Mouse (Mus musculus) megakaryocyte, adult 5-6 weeks (primary cell): ENCODE data around the gene Krt27. TPM values are rescaled to one million over a fixed set of nuclear protein-coding genes. Genes with fewer than 3 reads are reported as not detected.

ENCODE experiments used
- ATAC-seq: 2 replicates; pipeline ENCODE4 v1.8.0; 2016; ENCODE audit warnings: mild to moderate bottlenecking, inconsistent platforms; ENCODE audit not compliant: poor library complexity, severe bottlenecking
- total RNA-seq, 2 experiments: library from RNA; stranded (forward) in 1 of 2; stranded (reverse) in 1 of 2; fragments of 153-499, 151-499 nt in 1 of 2; fragments of 221-1000, 200-1000 nt in 1 of 2; gene quantifications; 2 replicates each; pipeline versions ENCODE4 v1.2.3 to v1.2.4; 2015 to 2017

Gene Krt27
- total RNA-seq, 2 experiments from 2014 or later: not detected

DNA sequence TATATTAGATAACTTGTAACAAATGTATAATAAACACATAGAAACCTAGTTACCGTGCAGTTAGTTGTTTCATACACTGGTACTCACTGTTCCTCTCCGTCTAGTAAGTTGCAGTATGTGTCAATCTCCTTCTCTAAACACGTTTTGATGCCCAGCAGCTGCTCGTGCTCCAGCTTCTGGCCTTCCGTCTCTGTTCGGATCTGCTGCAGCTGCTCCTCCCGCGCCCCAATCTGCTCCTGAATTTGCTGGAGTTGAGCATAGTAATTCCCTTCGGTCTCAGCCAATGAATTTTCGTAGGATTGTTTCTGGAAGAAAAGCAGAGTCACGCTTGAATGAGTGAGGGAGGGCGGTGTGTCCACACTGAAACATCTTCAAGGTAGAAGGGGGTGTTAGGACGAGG is 17.5 kb downstream of the Krt27 start:
- ATAC-seq: no peak

- ATAC-seq: no peak
Measured at GRCm38 (mm10) chr11:99329655-99330054, 21.2 kb downstream of the Krt27 start.

GRCm38 (mm10) chr11:99322851-99323250 is 28.1 kb downstream of the Krt27 start, which contains the start of gene Krt25:
Gene Krt25, minus strand, starts transcription at chr11:99322951.
- no peak for ATAC-seq

DNA sequence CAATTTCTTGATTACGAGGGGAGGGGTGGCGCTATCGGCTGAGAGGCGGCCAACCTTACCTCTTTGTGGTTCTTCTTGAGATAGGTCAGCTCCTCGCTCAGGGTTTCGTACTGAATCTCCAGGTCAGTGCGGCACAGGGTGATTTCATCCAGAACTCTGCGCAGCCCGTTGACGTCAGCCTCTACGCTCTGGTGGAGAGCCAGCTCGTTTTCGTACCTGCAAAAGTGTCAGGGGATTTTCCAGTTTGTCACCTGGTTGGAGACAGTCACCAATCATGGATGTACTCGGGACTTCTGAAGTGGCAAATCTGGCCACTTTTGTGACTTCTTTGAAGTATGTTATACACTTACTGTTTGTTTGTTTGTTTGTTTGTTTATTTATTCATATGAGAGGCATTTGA is 29.8 kb downstream of the Krt27 start:
- no peak for ATAC-seq

GRCm38 (mm10) chr11:99319127-99319526 is 31.8 kb downstream of the Krt27 start:
- ATAC-seq: no peak

GRCm38 (mm10) chr11:99316543-99316942 is 34.4 kb downstream of the Krt27 start:
- no peak for ATAC-seq

- ATAC-seq: no peak
Measured at GRCm38 (mm10) chr11:99314594-99314993, 36.3 kb downstream of the Krt27 start.

DNA sequence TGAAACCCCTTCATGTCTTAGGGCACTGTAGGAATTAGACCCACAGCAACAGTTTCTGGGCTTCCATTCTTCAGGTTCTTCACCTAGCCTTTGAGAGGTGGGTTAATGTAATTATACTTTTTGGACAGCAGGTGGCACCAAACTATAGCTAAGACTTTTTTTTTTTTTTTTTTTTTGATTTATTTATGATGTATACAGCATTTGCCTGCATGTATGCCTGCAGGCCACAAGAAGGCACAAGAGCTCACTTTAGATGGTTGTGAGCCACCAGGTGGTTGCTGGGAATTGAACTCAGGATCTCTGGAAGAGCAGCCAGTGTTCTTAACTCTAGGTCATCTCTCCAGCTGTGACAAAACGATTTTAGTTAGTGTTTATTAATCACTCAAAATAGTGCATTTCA is 40.0 kb downstream of the Krt27 start:
- ATAC-seq: no peak

DNA sequence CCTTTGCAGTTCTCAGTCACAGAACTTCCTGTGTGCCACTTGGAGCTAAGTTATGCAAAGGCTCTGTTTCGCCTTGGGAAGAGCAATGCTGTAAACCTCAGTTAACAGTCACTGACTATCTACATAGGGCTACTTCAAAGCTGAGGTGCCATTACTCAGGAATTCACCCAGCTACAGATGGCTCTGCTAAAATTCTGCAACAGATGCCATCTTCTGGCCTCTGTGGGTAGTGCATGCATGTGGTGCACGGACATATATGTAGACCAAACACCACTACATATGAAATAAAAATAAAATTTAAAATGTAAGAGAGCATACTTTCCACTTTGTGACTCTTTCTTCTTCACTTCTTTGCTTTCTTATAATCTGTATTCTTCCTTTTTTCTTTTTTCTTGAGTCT is 43.3 kb downstream of the Krt27 start:
- ATAC-seq: no peak; the same call in 1 of the 2 replicates

Other genes starting within 250 kb of the Krt27 start
- 0.39 and 0.45 TPM in 2 replicates for gene Ccr7, start 196.0 kb downstream of the Krt27 start, total RNA-seq (2015)
- 0.18 TPM in 1 of 2 replicates, not detected in the other for gene Ccr7, start 196.0 kb downstream of the Krt27 start, total RNA-seq (2017)
- gene Smarce1, start 120.1 kb downstream of the Krt27 start, total RNA-seq (2015): 59.4 and 72.9 TPM in 2 replicates
- gene Smarce1, start 120.1 kb downstream of the Krt27 start, total RNA-seq (2017): 177 and 179 TPM in 2 replicates
- not detected in 2 replicates for gene Krt222, start 107.0 kb downstream of the Krt27 start, total RNA-seq (2015)
- not detected in 2 replicates for gene Krt222, start 107.0 kb downstream of the Krt27 start, total RNA-seq (2017)
- not detected in 2 replicates for gene Krt24, start 65.8 kb downstream of the Krt27 start, total RNA-seq (2015)
- gene Krt24, start 65.8 kb downstream of the Krt27 start, total RNA-seq (2017): not detected in 2 replicates
- gene Krt25, start 28.2 kb downstream of the Krt27 start, total RNA-seq (2015): not detected in 2 replicates
- not detected in 2 replicates for gene Krt25, start 28.2 kb downstream of the Krt27 start, total RNA-seq (2017)
- not detected in 2 replicates for gene Krt26, start 13.1 kb downstream of the Krt27 start, total RNA-seq (2015)
- gene Krt26, start 13.1 kb downstream of the Krt27 start, total RNA-seq (2017): not detected in 2 replicates
- gene Krt28, start 23.8 kb upstream of the Krt27 start, total RNA-seq (2015): not detected in 2 replicates
- not detected in 2 replicates for gene Krt28, start 23.8 kb upstream of the Krt27 start, total RNA-seq (2017)
- 1.7 and 3.1 TPM in 2 replicates for gene Krt10, start 38.3 kb upstream of the Krt27 start, total RNA-seq (2015)
- gene Krt10, start 38.3 kb upstream of the Krt27 start, total RNA-seq (2017): 0.98 TPM in 1 of 2 replicates, not detected in the other
- not detected in 2 replicates for gene Krt12, start 71.2 kb upstream of the Krt27 start, total RNA-seq (2015)
- not detected in 2 replicates for gene Krt12, start 71.2 kb upstream of the Krt27 start, total RNA-seq (2017)
- gene Krt20, start 87.0 kb upstream of the Krt27 start, total RNA-seq (2015): not detected in 2 replicates
- not detected in 2 replicates for gene Krt20, start 87.0 kb upstream of the Krt27 start, total RNA-seq (2017)
- not detected in 2 replicates for gene Krt23, start 142.0 kb upstream of the Krt27 start, total RNA-seq (2015)
- gene Krt23, start 142.0 kb upstream of the Krt27 start, total RNA-seq (2017): not detected in 2 replicates
- gene Krt39, start 170.2 kb upstream of the Krt27 start, total RNA-seq (2015): not detected in 2 replicates
- gene Krt39, start 170.2 kb upstream of the Krt27 start, total RNA-seq (2017): not detected in 2 replicates
- not detected in 2 replicates for gene Krt40, start 192.1 kb upstream of the Krt27 start, total RNA-seq (2015)
- gene Krt40, start 192.1 kb upstream of the Krt27 start, total RNA-seq (2017): not detected in 2 replicates
- gene Krtap3-3, start 199.8 kb upstream of the Krt27 start, total RNA-seq (2015): not detected in 2 replicates
- not detected in 2 replicates for gene Krtap3-3, start 199.8 kb upstream of the Krt27 start, total RNA-seq (2017)
- gene Krtap3-2, start 205.7 kb upstream of the Krt27 start, total RNA-seq (2015): not detected in 2 replicates
- not detected in 2 replicates for gene Krtap3-2, start 205.7 kb upstream of the Krt27 start, total RNA-seq (2017)
- gene Gm11939, start 208.4 kb upstream of the Krt27 start, total RNA-seq (2015): not detected in 2 replicates
- not detected in 2 replicates for gene Gm11939, start 208.4 kb upstream of the Krt27 start, total RNA-seq (2017)
- gene Krtap3-1, start 215.5 kb upstream of the Krt27 start, total RNA-seq (2015): not detected in 2 replicates
- not detected in 2 replicates for gene Krtap3-1, start 215.5 kb upstream of the Krt27 start, total RNA-seq (2017)
- gene Krtap1-5, start 229.9 kb upstream of the Krt27 start, total RNA-seq (2015): not detected in 2 replicates
- not detected in 2 replicates for gene Krtap1-5, start 229.9 kb upstream of the Krt27 start, total RNA-seq (2017)
- not detected in 2 replicates for gene Krtap1-4, start 232.6 kb upstream of the Krt27 start, total RNA-seq (2015)
- not detected in 2 replicates for gene Krtap1-4, start 232.6 kb upstream of the Krt27 start, total RNA-seq (2017)
- gene Krtap1-3, start 240.2 kb upstream of the Krt27 start, total RNA-seq (2015): not detected in 2 replicates
- gene Krtap1-3, start 240.2 kb upstream of the Krt27 start, total RNA-seq (2017): not detected in 2 replicates
- not detected in 2 replicates for gene Krtap9-3, start 247.0 kb upstream of the Krt27 start, total RNA-seq (2015)
- not detected in 2 replicates for gene Krtap9-3, start 247.0 kb upstream of the Krt27 start, total RNA-seq (2017)